Mouse (Mus musculus) CH12.LX (cell line): ENCODE results near the gene Rint1.

Source experiments
- BHLHE40 ChIP-seq: IDR thresholded peaks from 2 replicates; pipeline ENCODE4 v1.6.1; 2011; ENCODE audit warnings: mild to moderate bottlenecking, low read depth, low read length, improper control_type of control experiment
- CHD2 ChIP-seq: IDR thresholded peaks from 2 replicates; pipeline ENCODE4 v1.6.1; 2011; ENCODE audit warnings: low read length, improper control_type of control experiment
- CTCF ChIP-seq, 2 experiments: IDR thresholded peaks in 1 of 2; conservative IDR thresholded peaks in 1 of 2; 2 replicates each; pipeline ENCODE4 v1.5.1; 2011 to 2012; ENCODE audit warnings: low read depth in 2 of 2, low read length in 2 of 2, improper control_type of control experiment in 1 of 2, inconsistent platforms in 1 of 2, mild to moderate bottlenecking in 1 of 2, moderate library complexity in 1 of 2
- ELF1 ChIP-seq: IDR thresholded peaks from 2 replicates; pipeline ENCODE4 v1.6.1; 2014; ENCODE audit warnings: low read depth, mild to moderate bottlenecking, inconsistent platforms, low read length, improper control_type of control experiment
- EP300 ChIP-seq: IDR thresholded peaks from 2 replicates; pipeline ENCODE4 v1.6.1; 2011; ENCODE audit warnings: low read length, improper control_type of control experiment
- MAFK ChIP-seq: IDR thresholded peaks from 2 replicates; pipeline ENCODE4 v1.6.1; 2011; ENCODE audit warnings: low read length, improper control_type of control experiment; ENCODE audit not compliant: insufficient replicate concordance
- POLR2A ChIP-seq: IDR thresholded peaks from 2 replicates; pipeline ENCODE4 v1.6.1; 2011; ENCODE audit warnings: low read depth, mild to moderate bottlenecking, improper control_type of control experiment, low read length
- SIN3A ChIP-seq: IDR thresholded peaks from 2 replicates; pipeline ENCODE4 v1.6.1; 2012; ENCODE audit warnings: low read length, improper control_type of control experiment, inconsistent platforms
- USF1 ChIP-seq: IDR thresholded peaks from 2 replicates; pipeline ENCODE4 v1.6.1; 2014; ENCODE audit warnings: low read depth, mild to moderate bottlenecking, inconsistent platforms, low read length, improper control_type of control experiment

GRCm38 (mm10) chr5:23859896-23860295 is 72.4 kb downstream of the Rint1 start:
- TF ChIP-seq SIN3A (no peak), POLR2A (no peak), CHD2 (no peak), USF1 (no peak), ELF1 (no peak), CTCF (conservative IDR thresholded peaks at IDR 0.05 in 1 of 2, IDR thresholded peaks at IDR 0.05 in 1 of 2; ENCODE audit: low read depth in 2 of 2, low read length in 2 of 2) (no peak), MAFK (no peak), BHLHE40 (no peak), EP300 (no peak)
